Mouse (Mus musculus) c-Kit-positive CD71-positive TER-119-negative erythroid progenitor cells, embryonic 14.5 days (primary cell): Measurements from ENCODE around the gene Atf6.

Source experiments
- DNase-seq: peaks from one replicate; pipeline ENCODE4 v3.0.0-alpha.2; 2013; ENCODE audit warnings: low read depth

Gene Atf6

DNA sequence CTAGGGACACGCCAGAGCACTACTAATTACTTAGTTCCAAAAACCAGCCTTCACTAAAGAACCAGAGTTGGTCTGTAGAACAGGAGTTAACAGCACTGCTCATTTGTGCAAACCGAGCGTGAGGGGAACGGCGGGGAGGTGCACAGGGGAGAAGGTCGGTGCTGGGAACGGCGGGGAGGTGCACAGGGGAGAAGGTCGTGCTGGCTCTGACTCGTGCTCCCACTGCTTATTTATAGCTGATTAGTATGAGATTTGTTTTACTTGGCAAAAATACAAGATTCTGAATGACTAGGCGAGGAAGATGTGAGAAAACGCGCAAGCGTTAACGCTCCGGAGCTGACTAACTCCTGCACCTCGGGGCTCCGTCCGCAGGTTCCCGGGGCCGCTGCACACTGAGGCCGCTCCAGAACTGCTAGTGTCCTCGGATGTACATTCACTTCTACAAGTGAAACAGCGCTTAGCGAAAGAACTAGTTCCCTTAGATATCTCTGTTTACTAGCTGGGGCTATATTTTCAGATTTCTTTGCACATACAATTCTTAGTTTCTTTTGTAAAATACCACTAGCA is 96.1 kb downstream of the Atf6 start:
- DNase-seq: no peak

DNA sequence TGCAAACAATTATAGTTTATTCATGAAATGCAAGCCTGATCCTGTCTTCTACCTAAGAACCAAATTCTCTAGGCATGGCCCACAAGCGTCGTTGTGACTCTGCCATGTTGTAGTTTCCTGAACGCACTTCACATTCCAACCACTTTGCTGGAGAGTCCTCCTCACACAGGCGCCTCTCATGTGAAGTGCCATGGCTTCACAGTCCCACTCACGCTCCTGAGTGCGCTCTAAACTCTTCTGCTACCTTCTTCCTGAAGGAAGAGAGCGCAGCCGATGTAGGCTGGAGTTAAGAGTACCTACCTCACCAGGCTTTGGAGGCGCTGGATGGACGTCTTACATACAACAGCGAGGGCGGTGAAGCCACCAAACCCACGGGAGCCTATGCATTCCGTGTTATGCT is 96.9 kb downstream of the Atf6 start:
- no peak for DNase-seq

DNA sequence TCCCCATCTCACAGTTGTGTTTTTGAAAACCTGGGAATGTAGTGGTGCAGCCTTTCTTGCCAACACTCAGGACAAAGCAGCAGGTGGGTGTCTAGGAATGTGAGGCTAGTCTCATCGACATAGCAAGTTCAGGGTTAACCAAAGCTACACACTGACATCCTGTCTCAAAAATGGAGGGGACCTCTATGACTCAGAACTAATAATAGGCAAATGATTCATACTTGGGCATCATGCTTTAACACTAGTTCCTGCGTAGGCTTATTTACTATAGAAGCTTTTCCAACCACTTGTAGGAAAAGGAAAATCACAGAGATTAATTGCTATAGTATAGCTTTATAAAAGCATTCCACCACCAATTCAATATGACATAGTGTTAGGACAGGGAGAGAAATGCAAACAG is 100.6 kb downstream of the Atf6 start:
- DNase-seq: no peak

DNA sequence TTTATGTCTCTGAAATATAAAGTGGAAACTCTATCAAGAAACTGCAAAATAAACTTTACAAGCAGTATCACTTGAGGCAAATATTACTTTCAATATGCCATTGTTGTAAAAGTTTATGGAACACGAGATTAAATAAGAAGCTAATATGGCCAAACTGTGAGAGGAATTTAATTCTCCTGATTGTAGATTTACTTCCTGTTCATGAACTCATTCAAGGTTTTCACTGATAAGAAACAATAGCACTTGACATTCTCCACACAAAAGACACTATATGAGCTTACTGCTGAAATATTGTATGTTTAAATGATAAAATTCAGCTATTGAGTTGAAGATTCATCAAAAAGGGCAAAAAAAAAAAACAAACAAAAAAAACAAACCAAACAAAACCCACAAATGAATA is 102.8 kb downstream of the Atf6 start:
- DNase-seq: no peak

DNA sequence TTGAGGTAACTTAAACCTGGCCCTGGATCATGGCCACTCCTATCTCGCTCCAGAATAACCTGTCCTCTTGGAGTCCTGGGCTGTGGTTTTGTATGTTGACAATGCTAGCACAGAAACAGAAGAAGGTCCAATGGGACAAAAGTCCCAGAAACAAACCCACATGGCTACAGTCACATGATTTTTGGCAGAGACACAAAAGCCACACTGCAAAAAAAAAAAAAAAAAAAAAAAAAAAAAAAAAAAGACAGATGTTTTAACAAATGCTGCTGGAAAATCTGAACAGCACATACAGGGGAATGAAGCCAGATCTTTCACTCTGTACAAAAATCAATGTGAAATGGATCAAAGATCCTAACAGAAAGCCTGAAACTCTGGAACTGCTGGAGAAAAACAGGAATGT is 105.9 kb downstream of the Atf6 start:
- no peak for DNase-seq

DNA sequence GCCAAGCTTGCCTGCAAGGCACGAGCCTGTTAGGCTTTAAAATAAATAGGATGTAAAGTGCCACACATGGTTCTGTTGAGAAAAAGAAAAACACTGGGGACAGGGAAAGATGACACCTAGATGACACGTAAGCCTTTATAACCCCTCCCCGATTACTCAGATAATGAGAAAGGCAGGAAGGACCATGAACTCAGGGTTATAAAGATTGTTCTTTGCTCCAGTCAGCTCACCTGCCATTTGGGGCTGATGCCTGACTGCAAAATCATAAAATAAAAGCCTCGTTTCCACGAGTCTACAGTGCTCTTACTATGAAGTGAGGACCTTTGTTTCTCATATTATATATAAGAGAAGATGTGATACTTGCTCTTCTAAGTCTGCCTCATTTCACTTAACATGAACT is 114.0 kb downstream of the Atf6 start:
- DNase-seq: no peak

DNA sequence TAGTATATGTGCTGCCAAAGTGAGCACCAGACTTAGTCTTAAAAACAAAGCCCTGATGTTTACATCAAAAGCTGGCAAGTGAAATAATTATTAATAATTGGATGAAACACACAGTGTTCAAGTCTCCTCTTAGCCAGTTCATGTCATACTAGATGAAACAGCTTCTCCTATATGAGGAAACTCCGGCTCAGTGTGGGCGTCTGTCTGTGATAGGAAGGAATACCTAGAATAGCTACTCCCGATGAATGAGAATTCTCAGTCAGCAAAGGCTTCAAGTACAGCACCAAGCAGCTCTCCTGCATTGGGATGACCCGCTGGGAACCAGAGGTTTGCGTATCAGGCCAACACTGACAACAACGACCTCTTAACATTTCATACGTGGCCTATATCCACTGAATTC is 115.8 kb downstream of the Atf6 start:
- no peak for DNase-seq

DNA sequence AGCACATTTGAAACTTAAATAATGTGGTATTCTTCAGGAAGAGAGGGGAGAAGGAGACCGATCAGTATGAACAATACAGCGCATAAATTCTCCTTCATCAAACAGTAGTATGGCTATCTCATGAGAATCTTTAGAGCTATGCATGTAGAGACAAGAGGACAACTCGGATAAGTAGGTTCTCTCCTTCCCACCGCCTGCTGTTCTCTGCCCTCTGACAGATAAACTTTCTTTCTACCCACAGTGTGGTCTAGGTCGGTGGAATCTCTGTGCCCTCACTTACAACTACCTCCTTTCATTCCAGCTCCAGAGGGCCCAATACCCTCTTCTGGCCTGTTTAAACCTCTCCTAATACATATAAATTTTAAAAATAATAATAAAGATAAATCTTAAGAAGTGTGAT is 121.0 kb downstream of the Atf6 start:
- no peak for DNase-seq

DNA sequence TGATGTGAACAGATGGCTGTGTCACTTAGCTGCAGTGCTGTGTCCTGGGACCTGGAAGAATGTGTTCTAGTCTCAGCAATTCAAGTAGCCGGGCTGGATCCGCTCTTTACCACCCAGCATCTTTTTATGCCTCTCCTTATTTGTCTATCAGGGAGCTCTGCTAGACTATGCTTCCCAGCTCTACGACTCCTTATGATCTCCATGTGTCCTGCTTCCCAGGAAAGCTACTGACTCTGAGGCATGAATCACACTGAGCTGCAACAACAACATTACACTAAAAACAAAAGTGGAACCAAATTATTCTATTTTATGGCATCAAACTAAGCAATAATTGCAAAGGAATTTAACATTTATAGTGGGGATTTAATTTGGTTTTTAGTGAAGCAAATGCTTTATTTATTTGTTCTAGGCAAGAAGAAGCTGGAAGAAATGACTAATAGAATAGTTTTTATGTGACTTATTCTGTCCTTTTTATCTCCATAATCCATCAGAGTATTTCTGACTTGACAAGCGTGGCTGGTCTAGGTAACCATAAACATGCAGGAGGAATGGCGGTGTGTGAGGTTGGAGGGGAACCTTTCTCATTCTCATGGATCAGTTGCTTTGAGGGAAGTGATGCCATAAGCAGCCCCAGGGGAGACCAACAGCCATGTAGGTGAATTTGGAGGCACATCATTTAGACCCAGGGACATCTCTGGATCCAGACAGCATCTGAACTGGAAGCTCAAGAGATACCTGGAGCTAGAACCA is 125.9 kb downstream of the Atf6 start:
- no peak for DNase-seq

DNA sequence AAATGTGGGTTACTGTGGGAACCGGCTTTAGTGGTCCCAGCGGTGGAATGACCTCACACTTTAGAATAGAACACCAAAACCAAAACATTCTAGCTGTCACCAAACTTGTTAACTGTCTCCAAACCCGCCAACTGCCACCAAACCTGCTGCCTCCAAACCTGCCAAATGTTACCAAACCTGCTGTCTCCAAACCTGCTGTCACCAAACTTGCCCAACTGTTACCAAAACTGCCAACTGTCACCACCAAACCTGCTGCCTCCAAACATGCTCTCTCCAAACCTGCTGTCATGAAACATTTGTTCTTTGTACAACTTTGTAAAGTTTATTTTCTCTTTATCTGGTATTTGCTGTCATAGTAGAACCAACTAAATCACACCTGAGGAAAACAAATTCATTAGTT is 132.7 kb downstream of the Atf6 start:
- no peak for DNase-seq

DNA sequence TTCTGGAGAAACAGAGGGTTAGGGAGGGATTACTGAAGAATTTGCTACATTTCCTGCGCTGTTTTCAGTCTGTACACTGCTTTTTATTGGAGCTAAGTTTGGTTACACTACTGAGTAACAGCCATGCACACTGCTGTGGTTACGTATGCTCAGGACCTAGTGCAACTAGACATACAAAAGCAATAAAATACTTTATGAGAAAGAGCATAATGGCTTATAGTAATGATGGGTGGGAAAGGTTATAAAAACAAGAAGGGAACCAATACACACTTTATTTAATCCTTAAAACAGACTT is 135.0 kb downstream of the Atf6 start:
- no peak for DNase-seq

DNA sequence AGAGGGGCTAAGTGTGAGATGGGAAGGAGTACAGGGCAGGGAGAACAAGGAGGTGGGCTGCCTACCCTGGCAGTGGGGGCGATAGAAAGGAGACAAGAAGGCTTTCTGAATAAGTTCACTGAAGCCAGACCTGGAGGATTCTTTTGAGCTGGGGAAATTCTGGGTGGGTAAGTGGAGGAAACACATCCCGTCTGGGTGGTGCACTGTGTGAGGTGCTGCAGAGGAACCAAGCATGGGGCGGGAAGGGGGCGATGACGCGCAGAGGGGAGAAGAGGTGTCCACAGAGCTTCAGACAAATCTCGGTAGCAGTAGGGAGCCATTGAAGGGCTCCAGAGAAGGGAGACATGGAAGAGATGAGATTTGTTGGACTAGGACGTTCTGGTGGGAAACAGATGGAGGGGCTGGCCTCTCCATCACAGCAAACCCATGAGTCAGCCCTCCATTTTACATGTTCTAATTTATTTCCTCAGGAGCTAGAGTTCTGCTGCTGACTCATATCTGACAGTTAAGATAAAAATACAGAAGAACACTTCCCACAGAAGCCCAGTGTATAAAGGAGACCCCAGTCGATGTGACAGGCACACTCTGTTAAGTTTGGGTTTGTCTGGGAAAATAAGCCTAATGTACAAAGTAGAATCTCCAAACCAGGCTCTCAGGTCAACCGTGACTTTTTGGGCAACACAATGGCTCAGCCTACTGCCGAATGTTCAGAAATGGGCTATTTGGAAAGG is 135.5 kb downstream of the Atf6 start:
- DNase-seq: no peak

DNA sequence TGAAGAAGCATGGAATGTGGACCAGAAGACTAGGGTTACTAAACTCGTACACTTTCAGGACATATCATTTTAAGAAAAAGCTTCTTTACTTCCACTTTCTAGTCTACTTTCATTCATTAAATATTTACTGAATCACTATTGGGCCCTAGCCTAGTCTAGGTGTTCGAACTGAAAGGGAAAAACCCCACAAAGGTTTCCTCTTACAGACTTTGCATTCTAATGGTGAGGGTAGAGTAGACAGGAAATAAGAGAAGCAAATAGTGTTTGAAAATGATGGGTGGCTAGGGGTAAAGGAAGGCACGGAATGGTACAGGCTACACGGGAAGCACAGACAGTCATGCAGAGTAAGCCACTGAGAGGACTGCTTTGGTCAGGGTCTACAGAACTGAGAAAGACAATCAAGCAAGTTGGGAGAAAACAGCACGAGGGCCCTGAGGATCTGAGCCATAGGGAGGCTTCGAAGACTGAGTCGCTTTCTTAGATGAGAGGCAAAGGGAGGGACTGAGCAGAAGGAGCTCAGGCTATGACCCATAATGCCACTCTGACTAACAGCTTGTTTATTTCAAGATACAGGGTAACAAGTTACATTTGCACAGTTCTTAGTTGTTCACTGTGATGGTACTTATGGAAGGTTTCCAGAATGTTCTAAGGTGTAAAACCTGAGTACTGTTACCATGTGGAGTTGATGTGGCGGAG is 138.2 kb downstream of the Atf6 start:
- DNase-seq: no peak

DNA sequence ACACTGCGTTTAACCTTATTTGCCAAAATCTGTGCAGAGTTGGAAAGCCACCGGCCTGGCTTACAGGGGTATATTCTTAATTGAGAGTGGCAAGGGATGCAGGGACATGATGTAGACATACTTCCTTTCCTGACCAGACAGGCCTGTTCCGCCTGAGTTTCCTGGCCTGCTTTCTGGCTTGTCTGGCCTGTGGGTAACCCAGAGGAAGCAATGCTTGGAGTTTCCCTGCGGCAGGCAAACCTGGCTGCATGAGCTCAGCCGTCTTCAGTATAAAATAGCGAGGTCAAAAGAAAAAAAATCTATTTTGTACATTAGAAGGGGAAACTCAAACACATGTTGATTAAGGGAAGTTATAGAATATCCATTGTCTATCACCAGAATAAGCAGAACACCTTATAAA is 139.0 kb downstream of the Atf6 start:
- DNase-seq: no peak

DNA sequence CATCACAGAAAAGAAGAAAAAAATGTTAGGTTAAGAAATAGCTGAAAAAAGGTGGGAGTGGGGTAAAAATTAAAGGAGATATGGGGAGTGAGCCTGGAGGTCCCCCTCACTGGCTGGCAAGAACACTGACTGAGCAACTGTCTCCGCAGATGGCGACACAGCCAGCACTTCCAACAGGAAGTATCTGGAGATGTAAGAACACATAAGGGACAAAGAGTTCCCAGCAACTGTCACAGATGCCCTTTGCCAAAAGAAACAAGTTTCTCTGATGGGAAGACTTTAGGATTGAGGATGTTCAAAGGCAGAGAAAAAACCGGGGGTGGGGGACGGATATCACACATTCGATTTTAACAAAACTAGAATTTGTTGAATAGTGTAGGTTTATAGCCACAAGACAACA is 146.0 kb downstream of the Atf6 start:
- DNase-seq: no peak

DNA sequence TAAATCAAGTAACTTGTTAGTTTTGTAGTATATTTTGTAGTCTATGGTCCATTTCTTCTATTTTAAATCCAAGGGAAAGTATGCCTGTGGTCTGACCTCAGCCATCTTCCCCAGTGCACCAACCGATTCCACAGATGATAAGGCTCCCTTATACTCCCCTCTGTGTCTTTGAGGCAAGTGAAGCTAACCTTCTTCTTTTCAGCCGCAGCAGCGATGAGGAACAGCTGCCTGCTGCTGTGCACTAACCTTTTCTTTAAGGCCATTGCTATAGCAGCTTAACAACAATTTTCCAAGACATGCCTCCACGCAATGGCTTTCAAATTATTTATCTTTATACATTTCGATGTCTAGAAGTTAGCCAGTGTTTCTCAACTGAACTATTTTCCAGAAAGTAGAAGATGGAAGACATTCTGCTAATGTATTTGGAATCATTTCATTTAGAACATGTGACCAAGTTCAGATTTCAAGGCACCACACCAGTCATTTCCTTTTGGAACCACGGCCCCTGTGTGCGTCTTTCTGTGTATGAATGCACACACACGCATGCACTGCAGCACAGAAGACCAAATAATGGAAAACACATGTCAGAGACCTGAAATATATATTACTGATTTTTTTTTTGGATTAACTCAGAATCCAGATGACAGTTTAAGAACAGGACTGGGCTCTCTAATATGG is 149.3 kb downstream of the Atf6 start:
- DNase-seq: no peak

DNA sequence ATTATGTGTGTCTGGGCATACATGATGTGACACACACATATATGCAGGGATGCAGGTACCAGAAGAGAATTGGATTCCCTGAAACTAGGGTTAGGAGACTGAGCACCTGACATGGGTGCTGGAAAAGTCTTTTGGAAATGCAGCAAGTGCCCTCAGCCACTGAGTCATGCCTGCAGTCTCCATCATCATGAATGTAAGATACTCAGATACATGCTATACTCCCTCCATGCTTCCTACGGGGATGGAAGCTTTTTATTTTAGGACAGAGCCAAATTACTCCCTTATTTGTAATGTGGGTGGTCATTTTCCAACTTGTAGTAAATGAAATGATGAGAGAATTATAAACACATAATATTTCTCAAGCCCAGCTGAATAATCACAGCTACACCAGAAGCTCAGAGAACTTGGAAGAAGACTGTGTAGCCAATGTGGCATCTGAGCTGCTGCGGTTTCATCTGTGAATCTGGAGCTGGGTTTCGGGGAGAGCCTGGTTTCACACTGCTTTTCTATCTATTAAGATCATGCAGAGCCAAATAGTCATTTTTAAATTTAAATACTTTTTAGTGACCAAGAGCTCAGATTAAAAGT is 150.2 kb downstream of the Atf6 start:
- no peak for DNase-seq

DNA sequence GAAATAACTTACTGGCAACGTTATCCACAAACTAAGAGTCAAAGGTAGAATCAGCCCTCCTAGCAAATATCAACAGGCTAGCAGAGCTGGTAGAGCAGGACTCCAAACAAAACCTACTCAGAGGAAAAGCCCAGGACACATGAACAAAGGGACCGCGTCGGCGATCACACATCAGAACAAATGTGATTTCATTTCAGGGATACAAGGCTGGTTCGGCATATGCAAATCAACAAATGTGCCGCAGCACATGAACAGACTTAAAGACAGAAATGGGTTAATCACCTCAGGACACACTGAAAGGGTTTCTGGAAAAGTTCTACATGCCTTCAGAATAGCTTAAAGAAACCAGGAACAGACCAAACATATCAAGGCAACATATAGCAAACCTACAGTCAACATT is 155.8 kb downstream of the Atf6 start:
- DNase-seq: no peak

DNA sequence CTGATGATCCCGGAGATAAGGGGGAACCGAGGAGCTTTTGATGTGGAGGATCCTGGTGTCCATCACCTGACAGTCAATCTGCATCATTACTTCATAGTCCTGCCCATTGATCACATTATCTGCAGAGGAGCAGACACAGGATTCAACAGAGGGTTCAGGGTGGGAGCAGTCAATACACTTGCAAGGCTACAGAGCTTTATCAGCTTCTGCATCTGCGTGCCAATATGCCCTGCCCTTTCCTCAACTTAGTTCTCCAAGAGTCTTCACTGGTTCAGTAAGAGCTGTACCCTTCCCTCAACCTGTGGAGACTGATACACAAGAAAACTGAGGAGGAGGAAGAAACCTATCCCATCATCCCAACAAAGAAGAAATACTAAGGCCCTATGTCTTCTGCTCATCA is 157.6 kb downstream of the Atf6 start:
- no peak for DNase-seq

DNA sequence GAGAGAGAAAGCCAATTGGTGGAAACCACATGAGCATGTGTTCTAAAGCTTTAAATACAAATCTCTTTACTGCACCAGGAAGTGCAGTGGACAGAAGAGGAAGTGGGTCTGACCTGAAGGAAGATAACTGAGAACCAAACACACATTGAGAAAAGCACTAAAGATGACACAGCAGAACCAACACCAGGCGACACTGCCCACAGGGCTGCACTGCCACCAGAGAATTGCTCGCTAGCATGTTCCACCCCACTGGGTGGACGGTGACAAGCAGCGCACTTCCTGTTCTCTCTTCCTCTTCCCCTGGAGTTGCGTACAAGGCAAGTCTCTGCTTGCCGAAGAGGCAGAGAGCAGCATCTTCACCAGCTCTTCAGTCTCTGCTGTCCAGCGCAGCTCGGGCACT is 158.1 kb downstream of the Atf6 start:
- DNase-seq: no peak

DNA sequence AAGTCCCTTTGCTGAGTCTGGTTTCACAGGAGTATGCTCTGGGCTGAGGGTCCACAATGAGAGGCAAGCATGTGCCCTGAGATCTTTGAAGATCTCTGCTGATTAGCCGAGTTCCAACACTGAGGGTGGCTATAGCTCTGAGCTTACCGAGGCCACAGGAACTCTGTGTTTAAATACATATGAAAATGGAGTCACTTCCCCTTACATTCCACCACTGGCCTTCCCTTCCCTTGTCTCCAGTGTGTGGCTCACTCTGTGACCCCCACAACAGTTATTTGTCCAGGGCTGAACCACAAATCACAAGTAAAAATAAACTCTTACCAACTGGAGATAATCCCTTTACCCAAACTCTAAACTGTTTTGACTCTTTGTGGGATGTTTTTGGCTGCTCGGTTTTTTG is 158.5 kb downstream of the Atf6 start:
- no peak for DNase-seq

DNA sequence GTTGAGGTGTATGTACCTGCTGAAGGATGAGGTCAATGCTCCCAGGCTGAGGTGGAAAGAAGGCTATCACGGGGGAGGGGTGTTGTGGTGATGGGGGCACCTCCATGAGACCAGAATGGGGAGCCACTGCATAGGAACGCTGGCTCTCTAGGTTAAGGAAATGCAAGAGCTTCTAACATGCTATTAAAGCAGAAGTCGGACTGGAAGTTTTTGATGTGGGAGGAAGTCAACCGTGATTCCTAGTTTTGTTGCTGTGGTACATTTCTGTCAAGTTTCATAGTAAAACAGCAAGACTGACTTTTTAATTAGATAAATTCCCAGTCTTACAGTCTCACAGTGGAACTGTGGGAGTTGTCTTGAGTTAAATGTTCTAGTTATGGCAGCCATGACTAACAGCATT is 161.5 kb downstream of the Atf6 start:
- DNase-seq: no peak
